Mouse (Mus musculus) megakaryocyte, embryonic 14.5 days (primary cell): ENCODE data around the gene Nadk2. TPM values are rescaled to one million over a fixed set of nuclear protein-coding genes. Genes with fewer than 3 reads are reported as not detected.

Source experiments
- H3K27me3 ChIP-seq: replicated peaks from 2 replicates; pipeline ENCODE3; 2012; ENCODE audit warnings: inconsistent platforms
- H3K36me3 ChIP-seq: replicated peaks from 2 replicates; pipeline ENCODE3; 2012; ENCODE audit warnings: low read length, inconsistent platforms, mixed read lengths
- H3K4me1 ChIP-seq: 2 replicates; pipeline ENCODE4 v1.6.1; 2012; ENCODE audit warnings: inconsistent platforms
- H3K4me3 ChIP-seq: replicated peaks from 2 replicates; pipeline ENCODE3; 2012; ENCODE audit warnings: moderate library complexity, mild to moderate bottlenecking, inconsistent platforms
- H3K9me3 ChIP-seq: 2 replicates; pipeline ENCODE4 v1.6.1; 2012; ENCODE audit warnings: inconsistent platforms
- FLI1 ChIP-seq: IDR thresholded peaks from 2 replicates; pipeline ENCODE4 v1.6.1; 2012; ENCODE audit warnings: low read length, inconsistent platforms, mixed read lengths
- GATA1 ChIP-seq: IDR thresholded peaks from 3 replicates; pipeline ENCODE4 v1.6.1; 2012; ENCODE audit warnings: mixed read lengths, low read length, inconsistent platforms, borderline replicate concordance
- polyA plus RNA-seq: library from polyadenylated mRNA; stranded (reverse); fragments of >175 nt; gene quantifications from 2 replicates; pipeline ENCODE4 v1.2.3, GENCODE M21; 2012; ENCODE audit warnings: low replicate concordance; ENCODE audit not compliant: insufficient read depth

The Nadk2 gene
- polyA plus RNA-seq, 1 experiment, result 8.6 TPM

GRCm38 (mm10) chr15:9110526-9111347 lies 39.7 kb downstream of the Nadk2 start:
- no peaks in the 10 kb centered on the region for H3K9me3 ChIP-seq
- H3K4me3 ChIP-seq, result no peak overlapping the region
- H3K36me3 ChIP-seq, result peaks cover 92% of the 10 kb centered on the region
- no peaks in the 10 kb centered on the region for H3K27me3 ChIP-seq
- TF ChIP-seq GATA1, result no peak
- no peak for TF ChIP-seq FLI1
- no peaks in the 10 kb centered on the region for H3K4me1 ChIP-seq

DNA sequence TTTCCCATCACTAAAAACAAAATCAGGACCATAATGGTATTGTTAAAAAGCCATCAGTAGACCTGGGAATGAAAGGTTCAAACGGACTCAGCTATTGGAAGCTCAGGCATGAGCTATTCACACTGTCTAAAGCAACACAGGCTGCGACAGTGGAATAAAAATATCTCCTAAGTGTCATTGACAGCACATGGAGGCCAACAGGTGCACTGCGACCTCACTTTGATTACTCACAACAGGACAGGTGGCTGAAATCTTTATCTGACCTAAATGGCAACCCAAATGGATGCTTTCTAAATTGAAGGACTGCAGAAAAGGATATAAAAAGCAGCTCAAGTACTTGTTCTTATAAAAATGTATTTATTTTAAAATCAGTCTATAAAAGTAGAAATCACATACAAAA lies 40.6 kb downstream of the Nadk2 start:
- no peaks in the 10 kb centered on the region for H3K4me1 ChIP-seq
- peaks cover 94% of the 10 kb centered on the region for H3K36me3 ChIP-seq
- TF ChIP-seq FLI1, result no peak
- no peak for TF ChIP-seq GATA1
- H3K9me3 ChIP-seq, result no peaks in the 10 kb centered on the region
- H3K4me3 ChIP-seq, result no peak overlapping the region
- H3K27me3 ChIP-seq, result no peaks in the 10 kb centered on the region

GRCm38 (mm10) chr15:9113556-9113955 lies 42.5 kb downstream of the Nadk2 start:
- Histone ChIP-seq H3K4me1 (no peaks in the 10 kb centered on the region), H3K36me3 (peaks cover 92% of the 10 kb centered on the region), H3K4me3 (no peak overlapping the region), H3K9me3 (no peaks in the 10 kb centered on the region), H3K27me3 (no peaks in the 10 kb centered on the region)
- TF ChIP-seq GATA1, result no peak
- no peak for TF ChIP-seq FLI1

- TF ChIP-seq GATA1 (no peak), FLI1 (no peak)
- Histone ChIP-seq H3K27me3 (no peaks in the 10 kb centered on the region), H3K36me3 (peaks cover 92% of the 10 kb centered on the region), H3K4me3 (no peak overlapping the region), H3K9me3 (no peaks in the 10 kb centered on the region), H3K4me1 (peaks cover 3% of the 10 kb centered on the region; the same call in 1 of the 2 replicates)
These were observed 43.1 kb downstream of the Nadk2 start for GRCm38 (mm10) chr15:9114131-9114530.

GRCm38 (mm10) chr15:9114599-9114998 lies 43.5 kb downstream of the Nadk2 start:
- Histone ChIP-seq H3K4me3 (no peak overlapping the region), H3K27me3 (no peaks in the 10 kb centered on the region), H3K4me1 (peaks cover 3% of the 10 kb centered on the region; the same call in 1 of the 2 replicates), H3K9me3 (no peaks in the 10 kb centered on the region), H3K36me3 (peaks cover 94% of the 10 kb centered on the region)
- TF ChIP-seq FLI1 (no peak), GATA1 (no peak)

DNA sequence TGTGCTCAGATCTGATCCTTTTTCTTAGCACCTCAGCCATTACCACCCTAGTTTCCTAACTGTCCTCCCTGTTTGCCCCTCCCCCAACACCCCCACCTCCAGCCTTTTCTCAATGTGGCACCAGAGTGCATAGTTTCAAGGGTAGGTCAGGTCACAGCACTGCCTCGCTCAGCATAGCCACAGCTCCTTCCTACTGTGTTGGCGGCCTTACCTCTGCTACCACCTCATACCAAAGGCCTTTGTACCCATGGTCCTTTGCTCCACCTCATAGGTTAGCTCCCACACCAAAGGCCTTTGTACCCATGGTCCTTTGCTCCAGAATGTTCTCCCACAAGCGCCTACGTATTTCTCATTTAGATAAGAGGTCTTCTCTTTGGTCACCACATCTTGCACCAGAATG lies 47.8 kb downstream of the Nadk2 start:
- no peaks in the 10 kb centered on the region for H3K9me3 ChIP-seq
- H3K36me3 ChIP-seq, result peaks cover 95% of the 10 kb centered on the region
- H3K4me3 ChIP-seq, result no peak overlapping the region
- H3K27me3 ChIP-seq, result no peaks in the 10 kb centered on the region
- H3K4me1 ChIP-seq, result peaks cover 3% of the 10 kb centered on the region; the same call in 1 of the 2 replicates
- TF ChIP-seq GATA1, result no peak
- no peak for TF ChIP-seq FLI1

DNA sequence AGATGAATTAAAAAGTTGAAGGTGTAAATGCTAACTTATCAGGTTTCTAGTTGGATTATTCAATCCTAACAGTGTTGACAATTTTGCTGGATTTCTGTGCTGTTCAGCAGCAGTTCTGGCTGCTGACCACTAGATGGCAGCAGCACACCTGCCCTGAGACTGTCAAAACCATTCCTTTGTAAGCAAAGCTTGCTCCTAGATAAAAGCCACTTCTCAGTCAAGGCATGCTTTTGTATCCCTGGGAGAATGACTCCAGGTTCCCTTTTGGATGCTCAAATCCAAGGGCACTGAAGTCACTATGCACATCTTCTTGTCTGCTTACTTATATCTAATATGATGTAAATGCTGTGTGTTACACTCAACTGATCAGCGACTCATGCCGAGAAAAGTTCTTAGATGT lies 49.0 kb downstream of the Nadk2 start:
- Histone ChIP-seq H3K36me3 (peaks cover 95% of the 10 kb centered on the region), H3K9me3 (no peaks in the 10 kb centered on the region)
- TF ChIP-seq GATA1, result no peak

DNA sequence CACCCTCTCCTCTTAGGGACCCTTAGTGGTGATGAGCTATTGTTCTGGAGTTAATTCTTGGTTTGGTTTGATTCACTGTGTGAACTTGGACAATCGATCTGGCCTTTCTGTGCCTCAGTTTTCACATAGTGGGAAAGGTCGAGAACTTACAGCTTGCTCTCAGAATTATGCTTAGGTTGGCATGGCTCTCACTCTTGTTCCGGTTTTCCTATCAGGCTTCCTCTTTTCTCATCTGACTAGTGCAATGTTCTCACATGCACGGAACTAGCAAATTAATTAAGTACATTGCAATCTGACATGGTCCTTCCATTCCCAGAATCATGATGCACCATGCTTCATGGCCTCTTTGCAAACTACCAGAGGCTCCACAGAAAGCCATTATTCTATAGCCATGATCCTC lies 51.9 kb downstream of the Nadk2 start:
- Histone ChIP-seq H3K27me3 (no peaks in the 10 kb centered on the region), H3K4me1 (peaks cover 15% of the 10 kb centered on the region), H3K4me3 (no peak overlapping the region), H3K36me3 (peaks cover 94% of the 10 kb centered on the region), H3K9me3 (no peaks in the 10 kb centered on the region)
- TF ChIP-seq GATA1 (no peak), FLI1 (no peak)

More for the DNA sequence above, 49.0 kb downstream of the Nadk2 start:
- Histone ChIP-seq H3K4me3 (no peak overlapping the region), H3K27me3 (no peaks in the 10 kb centered on the region), H3K4me1 (peaks cover 3% of the 10 kb centered on the region; the same call in 1 of the 2 replicates)

GRCm38 (mm10) chr15:9124856-9125255 lies 53.8 kb downstream of the Nadk2 start:
- H3K4me1 ChIP-seq, result peaks cover 21% of the 10 kb centered on the region
- peaks cover 92% of the 10 kb centered on the region for H3K36me3 ChIP-seq
- H3K27me3 ChIP-seq, result no peaks in the 10 kb centered on the region
- TF ChIP-seq FLI1 (no peak), GATA1 (no peak)
- no peak overlapping the region for H3K4me3 ChIP-seq
- no peaks in the 10 kb centered on the region for H3K9me3 ChIP-seq

DNA sequence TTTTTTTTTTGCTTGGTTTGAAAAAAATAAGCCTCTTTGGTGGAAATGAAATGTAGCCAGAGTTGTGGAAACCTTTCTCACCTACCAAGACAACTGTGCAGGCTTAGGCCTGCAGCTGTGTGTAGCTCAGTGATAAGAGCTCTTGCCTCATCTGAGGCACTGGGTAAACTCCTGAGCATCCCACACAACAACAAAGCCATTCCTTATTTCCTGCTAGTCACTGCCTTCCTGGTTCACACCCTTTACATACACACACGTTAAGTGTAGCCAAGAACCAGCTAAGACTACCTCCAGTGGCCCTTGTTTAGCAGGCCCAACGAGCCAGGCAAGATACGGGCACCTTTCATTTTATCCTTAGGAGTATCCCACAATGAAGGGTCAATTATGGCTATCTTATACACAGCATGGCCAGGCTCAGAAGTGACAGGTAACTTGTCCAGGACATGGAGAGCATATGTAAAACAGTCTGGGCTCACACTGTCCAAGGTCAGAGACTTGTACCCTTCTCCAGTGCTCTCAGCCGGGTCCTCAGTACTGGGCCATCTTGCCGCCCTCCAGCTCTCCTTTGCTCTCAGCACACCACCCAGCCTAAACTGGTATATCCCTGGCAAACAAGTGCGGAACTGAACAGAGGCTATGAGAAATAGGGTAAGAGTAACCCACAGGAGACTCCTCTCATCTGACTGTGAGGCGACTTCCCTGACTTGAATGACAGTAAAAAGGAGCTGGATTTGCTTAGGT lies 56.2 kb downstream of the Nadk2 start:
- H3K4me1 ChIP-seq, result peaks cover 24% of the 10 kb centered on the region
- no peaks in the 10 kb centered on the region for H3K27me3 ChIP-seq
- TF ChIP-seq GATA1 (no peak), FLI1 (no peak)
- H3K9me3 ChIP-seq, result no peaks in the 10 kb centered on the region
- H3K36me3 ChIP-seq, result peaks cover 89% of the 10 kb centered on the region
- H3K4me3 ChIP-seq, result no peak overlapping the region
